Mouse (Mus musculus) CD8-positive naive resting alpha-beta T cell, adult 2 months (primary cell): ENCODE results near the gene Cdh15.
A peak's percentile ranks its signal among the peaks of the same experiment; 100 is the strongest.

ENCODE experiments used
- DNase-seq, 2 experiments: peaks; one replicate each; pipeline ENCODE4 v3.0.0; 2022; ENCODE audit warnings: low read depth in 2 of 2, low spot score in 2 of 2

Gene Cdh15

DNA sequence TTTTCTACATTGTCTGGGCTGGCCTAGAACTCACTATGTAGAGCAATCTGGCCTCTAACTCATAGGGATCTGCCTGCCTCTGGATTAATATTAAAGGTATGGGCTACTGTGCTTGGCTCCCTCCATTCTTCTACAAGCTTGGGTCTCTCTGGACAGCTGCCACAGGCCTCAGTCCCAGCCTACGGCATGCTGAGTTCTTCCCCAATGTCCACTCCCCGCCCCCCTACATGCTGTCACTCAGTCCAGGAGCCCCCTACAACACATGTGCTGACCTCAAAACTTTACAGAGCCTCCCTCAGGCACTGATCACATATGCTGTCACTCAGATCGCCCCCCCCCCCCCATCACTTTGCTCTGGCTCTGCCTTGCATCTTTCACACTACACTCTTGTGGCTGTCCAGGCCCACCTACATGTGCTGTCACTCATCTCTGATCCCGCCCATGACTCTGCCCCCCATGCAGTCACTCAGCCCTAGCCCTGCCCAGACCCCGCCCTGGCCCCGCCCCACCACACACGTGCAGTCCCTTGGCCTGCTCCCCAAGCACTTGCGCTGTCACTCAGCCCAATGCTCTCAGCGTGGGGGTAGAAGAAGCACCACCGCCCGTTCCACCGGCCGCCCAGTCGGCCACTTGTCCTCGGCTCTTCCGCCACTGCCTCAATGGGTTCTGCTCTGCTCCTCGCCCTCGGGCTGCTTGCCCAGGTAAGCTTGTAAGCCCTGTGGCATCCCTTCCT is at the start of gene Cdh15:
Gene Cdh15, plus strand, starts transcription at position 138 of the 733 bp plus-strand sequence.
- DNase-seq: no peak

DNA sequence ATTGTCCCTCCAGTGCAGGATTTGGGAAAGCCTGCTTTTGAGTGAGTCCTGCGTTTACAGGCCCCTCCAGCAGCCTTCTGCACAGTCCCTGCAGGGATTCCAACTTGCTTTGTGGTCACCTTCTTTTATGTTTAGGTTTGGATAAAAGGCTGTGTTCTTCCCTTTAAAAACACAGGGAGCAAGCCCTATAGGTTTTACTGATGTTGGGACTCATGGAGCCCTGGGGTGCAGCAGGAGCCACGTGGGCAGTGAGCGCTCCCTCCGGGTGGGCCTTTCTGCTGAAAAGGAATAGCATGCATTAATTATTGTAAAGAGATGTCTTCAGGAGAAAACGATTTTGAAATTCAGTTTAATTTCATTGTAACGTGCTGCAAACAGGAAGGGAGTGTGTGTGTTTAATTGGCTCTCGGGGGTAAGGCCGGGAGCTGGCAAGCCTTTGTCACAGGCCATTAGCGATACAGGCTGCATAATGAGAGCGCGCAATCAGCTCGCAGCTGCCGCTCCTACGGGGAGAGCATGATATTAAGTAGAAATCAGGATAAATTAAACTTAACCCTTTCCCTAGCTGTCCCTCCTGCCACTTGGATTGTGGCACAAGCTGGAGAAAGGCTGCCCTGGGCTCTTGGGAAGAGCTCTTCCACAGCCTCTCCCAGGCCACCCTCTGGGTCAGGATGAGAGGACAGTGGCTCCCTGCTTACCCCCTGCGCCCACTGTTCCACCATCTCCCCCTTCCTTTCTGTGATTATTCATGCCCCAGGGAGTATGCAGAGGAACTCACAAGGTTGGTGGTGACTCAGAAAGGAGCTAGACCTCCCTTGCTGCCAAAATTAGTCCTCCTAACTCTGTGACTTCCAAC is 43.6 kb upstream of the Cdh15 start:
- no peak for DNase-seq

DNA sequence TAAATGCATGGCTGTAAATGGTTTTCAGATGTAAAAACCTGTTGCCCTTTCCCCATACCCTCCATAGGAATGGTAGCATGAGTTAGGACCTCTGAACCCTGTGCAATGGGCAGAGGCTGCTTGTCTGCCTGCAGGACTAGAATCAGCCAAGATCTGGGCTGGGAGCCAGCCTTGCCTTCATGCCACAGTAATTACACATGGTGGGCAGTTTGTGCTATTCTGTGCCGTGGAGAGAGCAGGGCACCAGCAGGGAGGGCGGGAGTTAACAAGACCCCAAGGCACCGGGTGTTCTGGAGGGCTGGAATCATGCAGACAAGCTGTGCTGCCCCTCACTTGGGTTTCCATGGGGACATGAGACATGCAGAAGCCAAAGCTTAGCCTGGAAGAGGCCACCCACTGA is 42.4 kb upstream of the Cdh15 start:
- no peak for DNase-seq

DNA sequence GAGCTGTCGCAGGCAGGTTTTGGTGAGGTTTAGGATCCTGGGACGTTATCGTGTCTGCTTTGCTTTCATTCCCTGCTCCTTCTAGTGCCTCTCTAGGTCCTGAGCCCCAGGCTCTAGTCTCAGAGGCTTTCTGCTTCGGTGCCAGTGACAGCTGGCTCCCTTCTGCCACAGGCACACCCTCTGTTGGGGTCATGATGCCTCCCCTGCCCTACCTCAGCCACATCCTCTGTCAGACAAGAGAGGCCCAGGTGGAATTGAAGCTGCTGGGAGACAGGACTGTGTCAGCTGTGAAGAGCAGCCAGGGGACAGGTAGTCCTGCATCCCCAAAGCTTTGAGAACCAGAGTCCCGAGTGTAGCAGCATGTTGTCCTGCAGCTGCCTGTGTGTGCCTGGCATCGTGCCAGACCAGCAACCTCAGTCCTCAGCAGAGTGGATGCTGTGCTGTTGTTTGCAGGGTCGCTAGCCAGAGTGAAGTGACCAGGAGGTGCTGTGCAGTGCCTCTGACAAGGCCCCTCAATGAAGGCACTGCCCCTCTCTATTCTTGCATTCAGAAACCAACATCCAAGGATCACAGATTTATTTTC is 40.7 kb upstream of the Cdh15 start:
- no peak for DNase-seq

DNA sequence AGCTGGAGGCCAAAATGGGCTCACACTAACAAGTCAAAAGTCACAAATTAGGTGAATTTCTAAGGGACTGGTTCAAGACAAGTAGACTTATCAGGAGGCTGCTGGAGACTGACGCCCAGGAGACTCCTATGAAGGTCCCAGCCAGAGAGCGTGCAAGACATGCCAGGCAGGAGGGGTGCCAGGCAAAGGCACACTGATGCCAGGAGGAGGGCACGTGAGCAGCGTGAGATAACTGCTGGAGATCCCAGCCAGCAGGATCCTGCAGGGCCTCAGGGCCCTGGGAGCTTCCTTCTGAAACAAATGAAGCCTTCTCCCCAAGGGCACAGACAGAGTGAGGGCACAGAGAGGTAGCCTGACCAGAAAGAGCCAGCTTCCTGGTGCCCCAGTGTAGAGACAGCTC is 39.9 kb upstream of the Cdh15 start:
- no peak for DNase-seq

DNA sequence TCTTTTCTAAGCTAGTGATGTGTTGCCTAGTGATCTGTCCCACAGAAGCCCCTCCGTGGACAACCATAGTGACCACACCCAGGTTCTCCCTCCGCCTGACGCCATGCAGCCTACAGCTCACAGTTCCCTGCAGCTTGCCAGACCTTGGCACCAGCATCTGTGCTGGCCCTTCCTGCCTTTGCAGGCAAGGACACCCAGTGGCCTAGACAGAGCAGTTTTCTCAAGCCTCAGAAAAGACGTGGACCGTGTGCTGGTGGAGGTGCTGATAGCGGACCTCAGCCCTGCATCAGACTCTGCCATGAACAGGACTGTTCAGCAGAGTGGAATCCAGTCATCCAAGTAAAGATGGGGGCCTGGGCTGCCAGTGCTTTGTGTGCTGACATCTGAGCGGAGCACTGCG is 37.4 kb upstream of the Cdh15 start:
- no peak for DNase-seq

DNA sequence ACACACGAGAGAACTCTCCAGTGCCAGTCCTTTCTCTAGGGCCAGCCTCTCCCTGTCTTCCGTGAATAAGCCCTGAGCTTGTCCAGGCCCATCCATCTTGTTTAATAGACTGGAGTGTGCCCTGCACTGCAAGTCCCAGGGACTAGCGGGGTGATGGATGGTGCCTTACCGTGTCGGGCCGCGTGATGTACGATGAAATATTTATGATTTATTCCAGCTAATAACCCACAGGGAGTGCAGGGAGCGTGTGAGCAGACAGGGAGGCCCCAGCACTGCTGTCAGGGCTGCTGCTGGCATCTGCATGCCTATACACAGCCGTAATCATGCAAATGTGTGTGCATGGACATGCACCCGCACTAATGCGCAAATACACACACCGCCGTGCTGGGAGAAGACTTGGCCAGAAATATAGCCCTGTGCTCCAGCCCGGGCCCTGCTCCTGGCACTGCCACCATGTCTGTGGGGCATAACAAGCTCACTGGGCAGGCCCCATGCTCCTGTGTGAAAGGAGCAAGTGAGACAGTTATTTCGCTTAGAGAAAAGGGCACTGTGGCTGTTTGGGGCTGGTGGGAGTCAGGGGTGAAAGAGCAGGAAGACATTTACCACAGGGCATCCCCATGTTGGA is 35.8 kb upstream of the Cdh15 start:
- DNase-seq: no peak

DNA sequence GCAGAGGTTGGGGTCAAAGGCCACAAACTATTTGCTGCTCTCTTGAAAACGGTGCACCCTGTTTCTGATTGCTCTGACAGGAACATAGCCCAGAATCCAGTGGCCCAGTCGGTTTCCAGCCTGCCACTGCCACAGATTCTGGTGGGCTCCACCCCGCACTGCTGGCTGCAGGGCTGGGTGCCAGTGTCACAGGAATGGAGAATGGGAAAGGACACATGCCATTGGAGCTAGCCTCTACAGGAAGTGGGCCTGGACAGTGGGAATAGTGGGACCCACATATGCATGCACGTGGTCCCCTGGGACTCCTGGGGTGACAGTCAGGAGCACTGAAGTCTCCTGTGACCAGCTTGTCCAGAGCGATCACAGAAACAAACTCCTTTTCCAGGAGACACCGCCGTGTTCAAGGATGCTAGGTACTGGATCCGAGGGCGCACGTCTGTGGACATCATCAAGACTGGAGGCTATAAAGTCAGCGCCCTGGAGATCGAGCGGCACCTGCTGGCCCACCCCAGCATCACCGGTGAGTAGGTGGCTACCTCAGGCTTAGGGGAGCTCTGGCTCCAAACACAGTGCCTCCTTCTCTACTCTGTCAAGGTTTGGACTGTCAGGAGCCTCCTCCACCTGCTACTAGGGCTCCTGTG is 35.0 kb upstream of the Cdh15 start:
- DNase-seq: no peak

DNA sequence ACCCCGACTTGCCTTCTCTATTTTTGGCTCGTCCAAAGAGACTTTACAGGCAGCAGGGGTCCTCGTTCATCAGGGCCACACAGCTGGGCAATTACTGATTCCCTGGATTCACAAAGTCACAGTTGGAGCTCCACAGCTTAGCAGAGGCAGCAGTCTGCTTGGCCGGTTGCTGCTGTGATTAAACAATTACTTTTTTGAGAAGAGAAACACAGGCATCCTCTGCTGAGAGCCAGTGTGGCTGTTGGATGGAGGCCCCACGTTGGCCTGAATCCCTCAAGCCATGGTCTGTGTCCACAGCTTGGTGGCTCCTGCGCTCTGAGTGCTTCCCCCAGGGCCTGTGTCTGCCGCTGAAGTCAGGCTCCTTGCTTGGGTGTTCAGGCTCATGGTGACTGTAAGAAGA is 33.2 kb upstream of the Cdh15 start:
- DNase-seq: no peak

DNA sequence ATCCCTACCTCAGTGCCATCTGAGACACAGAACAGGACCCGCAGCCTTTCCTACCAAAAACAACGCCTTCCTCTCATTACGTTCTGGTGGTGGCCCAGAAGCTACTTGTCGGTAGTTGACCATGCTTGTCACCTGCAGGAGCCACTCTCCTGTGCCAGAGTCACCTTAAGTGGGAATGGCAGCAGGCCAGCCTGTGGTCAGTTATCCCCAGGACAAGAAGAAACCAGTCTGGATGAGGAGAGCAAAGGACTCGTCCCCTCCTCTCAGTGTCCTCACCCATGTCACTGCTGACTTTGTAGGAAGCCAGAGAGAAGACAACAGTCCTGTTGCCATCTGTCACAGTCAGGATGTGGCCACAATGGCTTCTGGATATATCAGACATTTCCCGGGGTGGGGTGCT is 30.8 kb upstream of the Cdh15 start:
- no peak for DNase-seq

DNA sequence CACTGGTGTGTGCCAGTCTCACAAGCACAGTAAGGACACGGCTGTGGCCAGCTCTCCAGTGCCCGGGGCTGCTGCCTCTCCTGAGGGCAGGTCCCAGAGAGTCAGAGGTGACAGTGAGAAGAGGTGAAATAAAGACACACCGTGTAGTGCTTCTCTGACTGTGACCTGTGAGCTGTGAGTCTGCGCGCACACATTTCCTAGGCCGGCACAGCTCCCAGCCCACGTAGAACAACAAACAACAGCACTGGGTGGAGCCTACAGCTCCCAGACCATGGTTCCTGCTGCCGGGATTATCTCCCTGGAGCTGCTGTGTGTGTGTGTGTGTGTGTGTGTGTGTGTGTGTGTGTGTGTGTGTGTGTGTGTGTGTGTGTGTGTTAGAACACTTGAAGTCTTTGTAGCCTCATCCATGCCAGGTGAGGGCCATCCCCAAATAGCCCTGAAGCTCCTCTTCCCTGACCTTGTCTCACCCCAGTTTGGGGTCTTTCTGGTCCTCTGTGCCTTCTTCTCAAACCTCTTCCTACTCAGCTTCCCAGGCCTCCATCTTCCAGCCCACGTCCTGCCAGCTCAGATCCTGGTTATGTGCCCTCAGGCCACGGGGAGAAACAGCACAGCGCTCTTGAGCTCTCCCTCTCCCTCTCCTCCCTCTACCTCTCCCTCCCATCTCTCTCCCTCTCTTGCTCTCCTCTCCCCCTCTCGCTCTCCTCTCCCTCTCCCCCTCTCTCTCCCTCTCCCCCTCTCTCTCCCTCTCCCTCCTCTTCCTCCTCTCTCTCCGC is 29.9 kb upstream of the Cdh15 start:
- DNase-seq: no peak

DNA sequence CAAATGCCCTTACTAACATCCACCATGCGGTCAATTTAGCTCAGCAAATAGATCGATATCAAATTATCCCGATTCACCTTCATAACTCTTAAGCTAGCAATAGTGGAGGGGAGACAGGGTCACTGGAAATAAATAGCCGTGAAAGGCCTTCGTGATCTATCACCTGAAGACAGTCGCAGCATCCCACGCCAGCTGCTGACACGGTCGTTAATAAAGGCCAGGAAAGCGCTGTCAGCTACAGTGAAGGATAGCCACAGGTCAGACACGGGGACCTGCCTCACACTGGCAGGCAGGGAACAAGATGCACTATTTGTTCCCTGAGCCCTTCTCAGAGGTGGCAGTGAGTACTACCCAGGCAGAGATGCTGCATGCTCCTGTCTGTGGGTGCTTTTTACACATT is 28.0 kb upstream of the Cdh15 start:
- no peak for DNase-seq

DNA sequence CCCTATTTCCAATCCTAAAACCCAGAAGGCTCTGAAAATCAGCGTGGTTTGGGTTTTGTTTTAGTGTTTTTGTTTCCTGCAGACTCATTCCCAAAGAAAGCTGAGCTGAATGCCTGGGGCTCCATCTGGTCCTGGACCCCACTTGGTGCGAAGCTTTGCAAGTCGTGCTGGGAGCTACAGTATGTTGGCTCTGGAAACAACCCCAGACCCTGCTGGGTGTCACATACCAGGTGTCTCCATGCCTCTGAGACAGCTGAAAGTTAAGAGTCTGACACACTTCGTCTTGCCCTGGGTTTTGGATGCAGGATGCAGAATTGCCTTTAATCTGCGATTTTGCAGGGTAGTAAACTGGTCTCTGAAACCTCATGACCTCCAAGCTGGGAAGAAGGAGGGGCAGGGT is 23.2 kb upstream of the Cdh15 start:
- DNase-seq: no peak

DNA sequence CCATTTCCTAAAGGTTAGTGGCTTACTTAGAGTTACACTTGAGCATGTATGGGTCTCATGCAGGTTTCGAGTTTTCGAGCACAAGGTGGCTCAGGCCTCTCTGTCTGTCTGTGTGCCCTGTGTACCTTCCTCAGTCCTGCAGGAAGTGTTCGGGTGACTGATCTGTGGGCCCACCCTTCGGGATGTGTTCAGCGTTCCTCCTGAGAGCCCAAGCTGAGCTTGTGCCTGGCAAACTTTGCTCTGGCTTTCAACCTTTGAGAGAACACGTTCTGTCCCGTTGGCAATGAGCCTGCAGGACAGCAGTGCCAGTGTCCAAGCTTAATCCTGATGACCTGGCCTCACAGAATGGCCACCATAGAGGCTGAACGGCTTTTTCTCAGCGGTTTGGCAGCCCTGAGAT is 22.8 kb upstream of the Cdh15 start:
- no peak for DNase-seq

DNA sequence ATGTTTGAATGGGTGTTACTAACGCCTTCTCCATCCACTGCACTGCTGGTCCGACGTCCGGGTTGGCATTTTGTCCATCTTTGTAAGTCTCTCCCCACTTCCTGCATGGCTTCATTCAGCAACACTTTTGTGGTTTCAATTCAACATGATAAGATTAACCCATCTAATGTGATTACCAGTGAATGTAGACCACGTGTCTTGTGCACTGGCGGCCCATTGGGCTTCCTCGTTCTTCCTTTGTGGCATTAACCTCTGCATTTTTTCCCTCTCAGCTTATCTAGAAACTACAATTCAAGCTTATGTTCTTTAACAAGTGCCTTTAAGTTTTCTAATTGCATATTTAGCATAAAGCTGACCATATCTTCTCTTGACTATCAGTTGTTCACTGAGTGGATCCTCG is 22.4 kb upstream of the Cdh15 start:
- DNase-seq: no peak

DNA sequence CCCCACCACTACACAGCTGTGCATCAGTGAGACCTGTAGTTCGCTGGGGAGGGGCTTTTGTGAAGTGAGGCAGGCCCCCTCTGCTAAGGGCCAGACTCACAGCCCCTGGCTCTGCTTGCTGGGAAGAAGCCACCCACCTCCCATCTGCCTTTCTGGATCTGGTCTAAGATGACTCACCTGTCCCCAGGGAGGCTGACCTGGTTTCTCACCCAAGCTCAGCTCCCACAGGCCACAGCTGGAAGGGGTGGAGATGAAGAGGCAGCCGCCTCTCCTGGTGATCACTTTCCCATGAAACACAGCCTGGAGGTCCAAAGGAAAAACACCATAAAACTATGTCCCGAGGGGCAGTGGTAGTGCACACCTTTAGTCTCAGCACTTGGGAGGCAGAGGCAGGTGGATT is 18.4 kb upstream of the Cdh15 start:
- no peak for DNase-seq

DNA sequence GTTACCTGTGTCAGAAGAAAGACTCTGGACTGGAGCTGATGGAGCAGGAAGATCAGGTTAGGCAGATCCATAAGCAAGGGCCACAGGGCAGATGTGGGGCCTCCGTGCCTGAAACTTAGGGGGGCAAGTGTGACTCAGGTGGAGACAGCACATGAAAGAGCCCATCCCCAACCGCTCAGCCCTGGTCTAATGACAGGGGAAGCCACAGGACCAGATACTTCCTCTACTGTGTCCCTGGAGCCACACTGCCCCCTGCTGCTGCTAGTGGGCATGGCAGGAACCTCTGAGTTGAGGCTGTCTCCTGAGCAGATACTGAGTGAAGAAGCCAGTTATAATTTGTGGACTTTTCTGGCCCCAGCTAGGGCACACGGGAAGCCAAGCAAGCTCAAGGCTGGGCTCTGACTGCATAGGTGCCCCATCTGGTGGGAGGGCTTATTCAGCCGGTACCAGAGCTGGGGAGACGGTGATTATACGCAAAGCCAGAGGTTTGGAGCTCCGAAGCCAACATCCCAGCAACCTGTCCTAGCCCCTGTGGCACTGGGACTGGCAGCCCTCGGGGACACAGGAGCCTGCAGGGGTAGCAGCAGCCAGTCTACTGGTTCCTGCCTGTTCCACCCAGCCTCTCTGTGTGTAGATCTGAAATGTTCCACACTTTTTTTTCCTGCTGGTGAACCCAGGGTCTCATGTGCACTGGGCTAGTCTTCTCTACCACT is 17.3 kb upstream of the Cdh15 start:
- peak; percentile 83 to 91 for DNase-seq

DNA sequence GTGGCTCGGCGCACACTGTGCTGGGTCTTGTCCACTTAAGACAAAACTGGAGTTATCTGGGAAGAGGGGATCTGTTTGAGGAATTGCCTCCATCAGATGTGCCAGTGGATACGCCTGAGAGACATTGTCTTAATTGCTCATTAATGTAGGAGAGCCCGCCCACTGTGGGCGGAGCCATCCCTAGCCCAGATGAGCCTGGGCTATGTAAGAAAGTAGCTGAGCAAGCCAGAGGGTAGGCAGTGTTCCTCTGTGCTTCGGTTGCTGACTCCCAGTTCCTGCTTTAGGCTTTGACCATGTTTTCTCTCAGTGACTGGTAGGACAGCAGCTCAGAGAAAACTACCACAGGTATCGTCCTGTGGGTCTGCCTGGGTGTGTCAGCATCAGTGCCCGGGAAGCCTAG is 13.3 kb upstream of the Cdh15 start:
- no peak for DNase-seq

DNA sequence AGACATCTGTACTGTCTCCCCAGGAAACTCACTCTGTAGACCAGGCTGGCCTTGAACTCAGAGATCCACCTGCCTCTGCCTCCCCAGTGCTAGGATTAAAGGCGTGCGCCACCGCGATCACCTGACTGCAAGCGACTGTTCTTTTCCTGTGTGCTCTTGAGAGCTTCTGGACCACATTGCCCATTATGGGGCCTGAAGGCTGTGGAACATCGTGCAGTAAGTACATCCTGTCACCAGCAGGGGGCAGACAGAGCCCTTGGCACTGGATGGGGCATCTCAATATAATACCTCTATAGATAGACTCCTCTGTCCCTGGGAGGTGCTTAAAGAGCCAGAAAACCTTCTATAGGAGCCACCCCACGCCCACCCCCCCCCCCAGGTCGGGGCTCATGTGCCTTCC is 12.8 kb upstream of the Cdh15 start:
- DNase-seq: peak; percentile 61 to 69

DNA sequence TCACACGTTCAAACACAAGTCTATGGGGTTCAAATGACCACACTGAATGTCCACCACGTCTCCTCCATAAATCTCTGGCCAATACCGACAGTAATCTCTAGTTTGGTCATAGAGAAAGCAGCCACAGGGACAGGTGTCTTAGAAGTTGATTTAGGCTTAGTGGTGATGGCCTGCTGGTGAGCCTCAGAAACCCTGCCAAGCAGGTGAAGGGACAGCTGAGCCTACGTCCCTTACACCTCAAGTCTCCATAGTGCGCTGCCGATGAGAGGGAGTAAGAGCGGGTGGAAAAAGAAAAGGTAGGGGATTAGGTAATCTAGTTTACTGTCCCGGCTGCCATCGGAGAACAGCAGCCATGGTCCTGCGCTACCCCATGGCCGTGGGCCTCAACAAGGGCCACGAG is 11.6 kb upstream of the Cdh15 start:
- DNase-seq: no peak
